Mouse (Mus musculus) ES-E14 (cell line): ENCODE measurements around the gene Tmem240.
A peak's percentile ranks its signal among the peaks of the same experiment; 100 is the strongest.

Experiments
- HCFC1 ChIP-seq: IDR thresholded peaks from 2 replicates; pipeline ENCODE4 v1.6.1; 2012; ENCODE audit warnings: low read length, inconsistent platforms, borderline replicate concordance; ENCODE audit not compliant: insufficient read depth
- ZC3H11A ChIP-seq: IDR thresholded peaks from 2 replicates; pipeline ENCODE4 v1.6.1; 2012; ENCODE audit warnings: low read depth, mild to moderate bottlenecking, inconsistent platforms, low read length, borderline replicate concordance
- ZNF384 ChIP-seq: IDR thresholded peaks from 2 replicates; pipeline ENCODE4 v1.6.1; 2012; ENCODE audit warnings: low read depth, low read length, inconsistent platforms

GRCm38 (mm10) chr4:155700425-155700824 is 34.2 kb upstream of the Tmem240 start:
- TF ChIP-seq ZNF384 (no peak), ZC3H11A (peak; percentile 56; the same call in 1 of the 2 replicates), HCFC1 (no peak)
